Mouse (Mus musculus) heart, embryonic 10.5 days (tissue): Measurements from ENCODE around the gene 1700012B07Rik. TPM values are rescaled to one million over a fixed set of nuclear protein-coding genes. Genes with fewer than 3 reads are reported as not detected.

Experiments used
- DNase-seq: peaks from one replicate; pipeline ENCODE4 v3.0.0-alpha.2; 2017; ENCODE audit warnings: low spot score
- H3K27ac ChIP-seq: fragments of 300-500 bp; sonication (generic); 2 replicates; pipeline ENCODE4 v1.5.1; 2016; ENCODE audit warnings: mild to moderate bottlenecking
- H3K27me3 ChIP-seq: fragments of 300-500 bp; sonication (generic); 2 replicates; pipeline ENCODE4 v1.6.1; 2016; ENCODE audit warnings: mild to moderate bottlenecking; ENCODE audit not compliant: poor library complexity, insufficient read depth, severe bottlenecking
- H3K36me3 ChIP-seq: fragments of 300-500 bp; sonication (generic); 2 replicates; pipeline ENCODE4 v1.6.1; 2016; ENCODE audit warnings: mild to moderate bottlenecking, moderate library complexity
- H3K4me1 ChIP-seq: fragments of 300-500 bp; sonication (generic); 2 replicates; pipeline ENCODE4 v1.6.1; 2016; ENCODE audit warnings: mild to moderate bottlenecking
- H3K4me3 ChIP-seq: fragments of 300-500 bp; sonication (generic); 2 replicates; pipeline ENCODE4 v1.5.1; 2016; ENCODE audit warnings: mild to moderate bottlenecking, moderate library complexity
- H3K9me3 ChIP-seq: fragments of 300-500 bp; sonication (generic); 2 replicates; pipeline ENCODE4 v1.6.1; 2016; ENCODE audit warnings: mild to moderate bottlenecking, moderate library complexity
- WGBS: fragments of 180-500 bp; shearing (Covaris S2); methylation state at CpG from one replicate; pipeline ENCODE4 v1.1.7; 2016; 5-methylcytosine and 5-hydroxymethylcytosine counted together
- polyA plus RNA-seq: library from polyadenylated mRNA; unstranded; fragments of >200 nt; fragmentation: Nextera tagmentation; extraction: Ambion mirVana; gene quantifications from 2 replicates; pipeline ENCODE4 v1.2.1, GENCODE M21; 2016

1700012B07Rik gene
- polyA plus RNA-seq, 1 experiment from 2014 or later = not detected

GRCm38 (mm10) chr11:109863951-109864350 lies 36.1 kb upstream of the 1700012B07Rik start:
- Histone ChIP-seq H3K9me3 (no peaks in the 10 kb centered on the region), H3K27ac (no peak overlapping the region), H3K4me3 (no peak overlapping the region), H3K27me3 (no peaks in the 10 kb centered on the region), H3K4me1 (0 out of 2 replicates have a peak, but pooled peaks cover 5% of the 10 kb centered on the region), H3K36me3 (no peaks in the 10 kb centered on the region)
- 78% methylated on average over 7 of the region's 7 CpGs for WGBS
- no peak for DNase-seq

GRCm38 (mm10) chr11:109863194-109863746 lies 35.4 kb upstream of the 1700012B07Rik start:
- no peaks in the 10 kb centered on the region for H3K27me3 ChIP-seq
- no peaks in the 10 kb centered on the region for H3K36me3 ChIP-seq
- H3K27ac ChIP-seq = no peak overlapping the region
- no peak for DNase-seq
- no peaks in the 10 kb centered on the region for H3K9me3 ChIP-seq
- WGBS = 67% methylated on average over 9 of the region's 9 CpGs
- no peak overlapping the region for H3K4me3 ChIP-seq
- H3K4me1 ChIP-seq = 0 out of 2 replicates have a peak, but pooled peaks cover 5% of the 10 kb centered on the region

- H3K36me3 ChIP-seq = no peaks in the 10 kb centered on the region
- H3K27me3 ChIP-seq = no peaks in the 10 kb centered on the region
- H3K9me3 ChIP-seq = no peaks in the 10 kb centered on the region
- DNase-seq = peak; percentile 86
- H3K4me3 ChIP-seq = peak overlapping the region; percentile 38
- H3K4me1 ChIP-seq = 0 out of 2 replicates have a peak, but pooled peaks cover 5% of the 10 kb centered on the region
- 11% methylated on average over 10 of the region's 10 CpGs for WGBS
- H3K27ac ChIP-seq = peak overlapping the region; percentile 32; the same call in 1 of the 2 replicates
Observed at GRCm38 (mm10) chr11:109860508-109860907, 32.7 kb upstream of the 1700012B07Rik start.

- 0 out of 2 replicates have a peak, but pooled peaks cover 5% of the 10 kb centered on the region for H3K4me1 ChIP-seq
- no peaks in the 10 kb centered on the region for H3K27me3 ChIP-seq
- H3K9me3 ChIP-seq = no peaks in the 10 kb centered on the region
- no peak for DNase-seq
- WGBS = 68% methylated on average over 14 of the region's 14 CpGs
- peak overlapping the region; percentile 38 for H3K4me3 ChIP-seq
- H3K36me3 ChIP-seq = no peaks in the 10 kb centered on the region
- peak overlapping the region; percentile 32; the same call in 1 of the 2 replicates for H3K27ac ChIP-seq
Observed at GRCm38 (mm10) chr11:109859939-109860469, 32.2 kb upstream of the 1700012B07Rik start.

- no peaks in the 10 kb centered on the region for H3K27me3 ChIP-seq
- no peak overlapping the region for H3K4me3 ChIP-seq
- no peaks in the 10 kb centered on the region for H3K36me3 ChIP-seq
- DNase-seq = no peak
- WGBS = 88% methylated on average over 4 of the region's 4 CpGs
- H3K4me1 ChIP-seq = 0 out of 2 replicates have a peak, but pooled peaks cover 5% of the 10 kb centered on the region
- no peaks in the 10 kb centered on the region for H3K9me3 ChIP-seq
- H3K27ac ChIP-seq = no peak overlapping the region
Observed at GRCm38 (mm10) chr11:109859441-109859840, 31.6 kb upstream of the 1700012B07Rik start.

- WGBS = 79% methylated on average over 10 of the region's 10 CpGs
- no peak overlapping the region for H3K27ac ChIP-seq
- peaks cover 9% of the 10 kb centered on the region; the same call in 1 of the 2 replicates for H3K4me1 ChIP-seq
Observed at GRCm38 (mm10) chr11:109857086-109857485, 29.2 kb upstream of the 1700012B07Rik start.

GRCm38 (mm10) chr11:109854056-109854455 lies 26.2 kb upstream of the 1700012B07Rik start:
- no peak for DNase-seq
- no peak overlapping the region; the same call in 1 of the 2 replicates for H3K27ac ChIP-seq
- no peaks in the 10 kb centered on the region for H3K36me3 ChIP-seq
- no peak overlapping the region for H3K4me3 ChIP-seq
- peaks cover 4% of the 10 kb centered on the region; the same call in 1 of the 2 replicates for H3K4me1 ChIP-seq
- no peaks in the 10 kb centered on the region for H3K9me3 ChIP-seq
- 80% methylated on average over 8 of the region's 8 CpGs for WGBS
- no peaks in the 10 kb centered on the region for H3K27me3 ChIP-seq

More at GRCm38 (mm10) chr11:109857086-109857485, 29.2 kb upstream of the 1700012B07Rik start:
- no peaks in the 10 kb centered on the region for H3K36me3 ChIP-seq
- H3K27me3 ChIP-seq = no peaks in the 10 kb centered on the region
- H3K4me3 ChIP-seq = no peak overlapping the region
- DNase-seq = no peak
- H3K9me3 ChIP-seq = no peaks in the 10 kb centered on the region

- 64% methylated on average over 17 of the region's 17 CpGs for WGBS
Observed at GRCm38 (mm10) chr11:109853228-109853966, 25.6 kb upstream of the 1700012B07Rik start.

GRCm38 (mm10) chr11:109851996-109852395 lies 24.1 kb upstream of the 1700012B07Rik start:
- no peak for DNase-seq
- H3K9me3 ChIP-seq = no peaks in the 10 kb centered on the region

More at GRCm38 (mm10) chr11:109853228-109853966, 25.6 kb upstream of the 1700012B07Rik start:
- no peaks in the 10 kb centered on the region for H3K9me3 ChIP-seq
- H3K36me3 ChIP-seq = no peaks in the 10 kb centered on the region
- no peak overlapping the region for H3K4me3 ChIP-seq
- H3K4me1 ChIP-seq = peaks cover 4% of the 10 kb centered on the region; the same call in 1 of the 2 replicates
- H3K27me3 ChIP-seq = no peaks in the 10 kb centered on the region
- DNase-seq = no peak
- no peak overlapping the region; the same call in 1 of the 2 replicates for H3K27ac ChIP-seq

GRCm38 (mm10) chr11:109846343-109846742 lies 18.5 kb upstream of the 1700012B07Rik start:
- H3K27me3 ChIP-seq = no peaks in the 10 kb centered on the region
- no peak for DNase-seq

More at GRCm38 (mm10) chr11:109851996-109852395, 24.1 kb upstream of the 1700012B07Rik start:
- no peaks in the 10 kb centered on the region for H3K27me3 ChIP-seq
- H3K4me3 ChIP-seq = no peak overlapping the region
- peaks cover 4% of the 10 kb centered on the region; the same call in 1 of the 2 replicates for H3K4me1 ChIP-seq
- no peak overlapping the region for H3K27ac ChIP-seq
- WGBS = 78% methylated on average over 4 of the region's 4 CpGs
- no peaks in the 10 kb centered on the region for H3K36me3 ChIP-seq

GRCm38 (mm10) chr11:109845601-109846000 lies 17.8 kb upstream of the 1700012B07Rik start:
- DNase-seq = no peak
- Histone ChIP-seq H3K27me3 (no peaks in the 10 kb centered on the region), H3K4me1 (peaks cover 8% of the 10 kb centered on the region), H3K9me3 (no peaks in the 10 kb centered on the region), H3K4me3 (no peak overlapping the region), H3K27ac (no peak overlapping the region), H3K36me3 (no peaks in the 10 kb centered on the region)
- WGBS = 60% methylated on average over 4 of the region's 4 CpGs

More at GRCm38 (mm10) chr11:109846343-109846742, 18.5 kb upstream of the 1700012B07Rik start:
- Histone ChIP-seq H3K4me3 (no peak overlapping the region), H3K9me3 (no peaks in the 10 kb centered on the region), H3K4me1 (peaks cover 8% of the 10 kb centered on the region), H3K36me3 (no peaks in the 10 kb centered on the region), H3K27ac (no peak overlapping the region)
- 49% methylated on average over 7 of the region's 7 CpGs for WGBS

- H3K27me3 ChIP-seq = no peaks in the 10 kb centered on the region
- 69% methylated on average over 5 of the region's 5 CpGs for WGBS
- H3K36me3 ChIP-seq = no peaks in the 10 kb centered on the region
- DNase-seq = no peak
- H3K27ac ChIP-seq = no peak overlapping the region
- no peak overlapping the region for H3K4me3 ChIP-seq
- no peaks in the 10 kb centered on the region for H3K9me3 ChIP-seq
- H3K4me1 ChIP-seq = peaks cover 8% of the 10 kb centered on the region
Observed at GRCm38 (mm10) chr11:109844466-109844865, 16.6 kb upstream of the 1700012B07Rik start.

GRCm38 (mm10) chr11:109830368-109830767 lies 2.5 kb upstream of the 1700012B07Rik start:
- no peak for DNase-seq
- no peaks in the 10 kb centered on the region for H3K9me3 ChIP-seq
- no peaks in the 10 kb centered on the region for H3K36me3 ChIP-seq
- H3K27me3 ChIP-seq = no peaks in the 10 kb centered on the region
- no peak overlapping the region for H3K4me3 ChIP-seq
- H3K27ac ChIP-seq = no peak overlapping the region
- no peaks in the 10 kb centered on the region for H3K4me1 ChIP-seq
- 84% methylated on average over 5 of the region's 5 CpGs for WGBS
